Mouse (Mus musculus): ENCODE measurements around the gene Tas2r134.

Tas2r134 gene

DNA sequence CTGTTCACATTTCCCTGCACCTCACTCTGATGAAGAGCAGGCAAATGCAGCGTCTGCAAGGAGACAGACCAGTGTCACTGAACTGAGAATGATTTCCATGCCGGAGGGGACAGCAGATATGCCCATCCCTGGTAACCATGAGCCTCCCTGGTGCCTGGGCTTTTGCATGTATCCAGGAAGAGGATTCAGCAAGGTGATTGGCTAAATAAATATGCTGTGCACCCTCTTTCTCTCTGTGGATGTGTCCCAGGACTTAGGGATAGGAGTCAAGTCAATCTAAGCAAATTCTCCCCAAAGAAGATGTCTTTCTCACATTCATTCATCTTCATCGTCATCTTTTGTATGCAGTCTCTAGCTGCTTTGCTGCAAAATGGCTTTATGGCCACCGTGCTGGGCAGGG is at the start of gene Tas2r134:
Gene Tas2r134 (plus strand): TSS at position 301 of the 400 bp plus-strand sequence.
- WGBS = 89% methylated on average over 4 of the region's 4 CpGs

- 82% methylated on average over 5 of the region's 5 CpGs for WGBS
Observed at GRCm38 (mm10) chr2:51579767-51580166, 47.5 kb upstream of the Tas2r134 start.

DNA sequence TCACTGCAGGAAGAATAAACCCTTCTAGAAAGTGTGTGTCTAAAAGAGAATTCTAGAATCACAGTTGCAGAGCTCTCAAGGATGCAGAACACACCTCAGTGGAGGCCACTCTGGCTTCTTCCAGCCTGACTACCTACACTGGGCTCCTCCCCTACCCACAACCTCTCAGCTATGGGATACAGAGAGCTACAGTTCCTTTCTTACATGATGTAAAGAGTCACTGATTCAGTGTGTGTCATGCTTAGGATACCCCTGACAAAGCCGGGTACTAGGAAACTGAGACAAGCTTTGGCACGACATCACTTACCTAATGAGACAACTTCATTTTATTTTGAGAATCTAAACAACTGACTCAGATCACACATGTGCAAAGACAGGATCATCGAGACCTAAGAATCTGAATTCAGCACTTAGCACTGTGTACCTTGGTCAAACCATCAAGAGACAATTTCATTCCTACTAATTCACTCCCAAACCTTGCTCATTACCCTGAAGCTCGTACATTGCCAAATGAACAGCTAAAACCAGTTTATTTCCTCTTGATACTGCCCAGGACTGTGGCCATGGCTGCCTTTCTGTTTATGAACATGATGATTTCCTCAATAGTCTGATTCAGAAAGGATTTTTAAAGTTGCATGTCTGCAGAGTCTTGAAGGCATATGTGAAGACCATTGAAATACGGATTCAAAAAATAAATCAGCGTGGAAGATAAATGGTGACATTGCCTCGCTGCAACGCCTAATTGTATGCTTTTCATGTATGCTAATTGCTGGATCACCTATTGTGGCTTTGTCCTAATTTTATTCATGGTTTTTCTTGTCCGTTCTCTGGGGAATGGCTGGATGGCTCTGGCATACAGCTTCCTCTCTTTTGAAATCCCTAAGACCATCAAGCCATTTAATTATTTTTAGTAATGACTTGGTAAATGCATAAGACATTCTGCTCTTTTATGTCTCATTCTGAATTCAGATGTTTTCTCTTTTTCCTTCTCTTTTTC is 43.0 kb upstream of the Tas2r134 start:
- WGBS = 71% methylated on average over 9 of the region's 9 CpGs

DNA sequence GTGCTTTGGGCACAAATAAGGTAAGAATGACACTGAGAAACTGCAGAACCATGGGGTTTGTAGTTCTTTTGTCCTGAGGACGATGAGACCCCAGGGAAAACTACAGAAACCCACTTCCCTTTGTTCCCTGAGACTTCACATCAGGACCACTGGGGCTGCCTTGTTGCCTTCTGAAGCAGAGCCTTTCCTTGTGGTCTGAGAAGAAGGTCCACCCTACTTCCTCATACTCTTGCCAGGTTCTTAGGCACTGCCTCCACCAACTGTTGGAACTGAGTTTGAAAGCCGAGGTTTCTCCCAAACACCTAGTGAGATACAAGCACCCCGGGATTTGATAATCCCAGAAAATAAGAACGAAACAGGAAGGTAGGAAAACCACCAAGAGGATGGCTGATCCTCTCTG is 39.0 kb upstream of the Tas2r134 start:
- 90% methylated on average over 4 of the region's 4 CpGs for WGBS

DNA sequence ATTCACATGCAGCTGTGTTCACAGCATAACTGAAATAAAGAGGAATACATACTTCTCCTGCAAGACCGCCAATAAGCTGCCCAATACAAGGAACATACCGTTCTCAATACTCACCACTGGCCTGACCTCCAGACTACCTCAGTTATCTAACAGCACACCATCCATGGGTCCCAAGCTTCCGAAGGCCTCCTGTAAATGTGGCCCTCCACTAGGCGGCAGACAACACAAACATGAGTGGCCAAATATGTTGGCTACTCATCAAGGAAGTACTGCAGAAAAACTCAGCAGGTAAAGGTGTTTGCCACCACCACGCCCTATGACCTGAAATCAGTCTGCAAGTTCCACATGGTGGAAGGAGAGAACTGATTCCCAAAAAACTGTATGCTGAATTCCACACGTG is 38.4 kb upstream of the Tas2r134 start:
- WGBS = 90% methylated on average over 6 of the region's 6 CpGs

DNA sequence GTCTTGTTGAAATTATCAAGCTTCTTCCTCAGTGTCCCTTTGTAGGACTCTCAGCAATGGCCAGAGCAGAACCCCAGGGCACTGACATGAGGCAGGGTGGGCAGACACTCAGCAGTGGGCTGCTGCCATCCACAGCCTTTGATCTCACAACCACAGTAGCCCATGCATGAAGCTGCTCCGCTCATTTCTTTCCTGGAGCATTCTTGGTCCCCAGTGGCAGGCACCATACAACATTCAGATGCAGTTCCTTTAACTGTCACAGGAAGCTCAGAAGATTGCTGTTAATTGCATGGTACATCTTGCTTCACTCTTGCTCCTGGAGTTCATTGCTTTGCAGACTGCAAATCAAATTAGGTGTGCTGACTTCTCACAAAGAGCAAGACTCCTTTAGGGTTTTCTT is 37.7 kb upstream of the Tas2r134 start:
- 85% methylated on average over 1 of the region's 1 CpGs for WGBS

- 68% methylated on average over 8 of the region's 8 CpGs for WGBS
Observed at GRCm38 (mm10) chr2:51590308-51590707, 37.0 kb upstream of the Tas2r134 start.

GRCm38 (mm10) chr2:51599473-51600201 is 27.7 kb upstream of the Tas2r134 start:
- 60% methylated on average over 19 of the region's 19 CpGs for WGBS

DNA sequence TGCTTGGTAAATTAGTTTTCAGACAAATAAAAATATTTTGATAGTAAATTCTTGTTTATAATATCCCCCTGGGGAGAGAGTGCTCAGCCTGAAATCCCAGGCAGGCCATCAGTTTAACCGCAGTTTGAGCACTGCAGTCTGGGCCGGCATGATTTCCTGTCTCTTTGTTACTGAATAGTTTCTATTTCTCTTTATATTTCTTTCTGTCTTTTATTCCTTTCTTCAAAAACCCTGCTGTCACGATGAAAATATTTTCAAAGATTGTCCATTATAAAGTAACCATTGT is 27.2 kb upstream of the Tas2r134 start:
- 53% methylated on average over 3 of the region's 3 CpGs for WGBS

GRCm38 (mm10) chr2:51600873-51601272 is 26.4 kb upstream of the Tas2r134 start:
- 88% methylated on average over 8 of the region's 8 CpGs for WGBS

- 17% methylated on average over 10 of the region's 10 CpGs for WGBS
Observed at GRCm38 (mm10) chr2:51610305-51610704, 17.0 kb upstream of the Tas2r134 start.

- 29% methylated on average over 2 of the region's 2 CpGs for WGBS
Observed at GRCm38 (mm10) chr2:51610897-51611296, 16.4 kb upstream of the Tas2r134 start.

DNA sequence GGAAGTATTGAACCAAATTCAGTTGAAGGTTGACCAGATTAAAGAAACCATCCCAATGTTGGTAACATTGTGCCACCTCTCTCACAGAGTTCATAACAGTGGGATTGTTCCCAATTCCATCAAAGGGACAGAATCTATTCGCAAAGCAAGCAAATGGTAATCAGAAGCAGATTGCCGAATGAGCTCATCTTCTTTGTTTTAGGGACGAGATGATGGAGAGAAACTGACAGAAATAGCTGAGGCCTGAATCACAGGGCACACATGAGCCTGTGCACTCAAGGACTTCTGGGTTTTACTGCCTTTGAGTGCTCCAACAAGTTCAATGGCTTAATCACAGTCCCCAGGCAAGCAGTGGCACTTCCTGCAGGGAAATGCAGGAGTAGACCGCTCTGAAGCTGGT is 13.6 kb upstream of the Tas2r134 start:
- WGBS = 73% methylated on average over 4 of the region's 4 CpGs

DNA sequence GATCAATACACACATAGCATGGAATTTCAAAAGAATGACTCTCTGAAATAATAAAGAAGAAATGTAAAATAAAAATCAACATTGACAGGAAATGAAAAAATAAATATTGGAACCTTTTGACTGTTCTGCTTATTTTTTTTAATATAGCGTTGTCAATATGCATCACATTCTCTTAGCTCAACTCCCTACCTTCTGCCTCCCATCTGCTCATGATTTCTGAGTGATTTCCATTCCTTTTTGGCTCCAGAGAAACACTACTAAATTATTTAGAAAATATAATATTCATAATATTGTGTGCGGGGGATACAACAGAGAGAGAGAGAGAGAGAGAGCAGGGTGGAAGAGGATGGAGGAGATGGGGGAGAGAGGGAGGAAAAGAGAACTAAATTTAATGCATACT is 5.4 kb upstream of the Tas2r134 start:
- 84% methylated on average over 2 of the region's 2 CpGs for WGBS

GRCm38 (mm10) chr2:51626007-51626406 is 1.3 kb upstream of the Tas2r134 start:
- 76% methylated on average over 3 of the region's 3 CpGs for WGBS

- WGBS = 74% methylated on average over 2 of the region's 2 CpGs
Observed at GRCm38 (mm10) chr2:51631428-51631827, 4.1 kb downstream of the Tas2r134 start.

DNA sequence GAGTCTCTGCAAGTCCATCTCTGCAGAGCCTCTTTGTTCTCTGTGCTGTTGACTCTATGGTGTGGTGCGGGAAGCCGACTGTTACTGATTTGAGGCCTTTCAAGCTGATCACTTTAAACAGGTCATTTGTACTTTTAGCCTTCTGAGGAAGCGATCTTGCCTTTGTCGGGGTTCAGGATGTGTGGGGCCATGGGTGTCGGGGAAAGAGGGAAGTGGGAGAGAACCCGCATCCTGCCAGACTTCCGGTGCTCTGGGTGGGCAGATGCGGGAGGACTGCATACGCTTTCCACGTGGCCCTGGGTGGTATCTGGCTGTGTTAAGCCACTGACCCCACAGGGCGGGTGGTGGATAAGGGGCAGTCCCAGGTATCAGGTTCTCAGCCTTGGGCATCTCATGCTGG is 10.4 kb downstream of the Tas2r134 start:
- 75% methylated on average over 11 of the region's 11 CpGs for WGBS

DNA sequence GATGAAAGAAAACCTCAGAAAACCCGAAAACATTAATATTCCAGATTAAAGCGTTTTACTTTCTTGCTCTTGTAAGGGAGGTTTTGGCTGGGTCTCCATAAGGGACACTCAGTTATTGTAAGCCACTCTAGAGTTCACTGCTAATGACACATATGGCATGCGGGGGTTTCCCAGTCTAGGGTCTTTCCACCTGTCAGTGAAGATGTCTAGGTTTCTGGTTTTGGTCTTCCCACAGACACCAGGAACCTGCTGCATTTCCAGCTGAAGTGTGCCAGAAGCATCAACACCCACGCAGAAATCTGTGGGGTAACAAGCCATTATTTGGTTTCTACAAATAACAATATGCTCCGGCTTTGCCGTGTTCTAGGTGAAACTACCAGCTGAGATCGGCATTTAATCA is 14.3 kb downstream of the Tas2r134 start:
- 90% methylated on average over 7 of the region's 7 CpGs for WGBS

GRCm38 (mm10) chr2:51643244-51644139 is 16.2 kb downstream of the Tas2r134 start:
- WGBS = 77% methylated on average over 7 of the region's 7 CpGs

- 78% methylated on average over 3 of the region's 3 CpGs for WGBS
Observed at GRCm38 (mm10) chr2:51647972-51648371, 20.7 kb downstream of the Tas2r134 start.

DNA sequence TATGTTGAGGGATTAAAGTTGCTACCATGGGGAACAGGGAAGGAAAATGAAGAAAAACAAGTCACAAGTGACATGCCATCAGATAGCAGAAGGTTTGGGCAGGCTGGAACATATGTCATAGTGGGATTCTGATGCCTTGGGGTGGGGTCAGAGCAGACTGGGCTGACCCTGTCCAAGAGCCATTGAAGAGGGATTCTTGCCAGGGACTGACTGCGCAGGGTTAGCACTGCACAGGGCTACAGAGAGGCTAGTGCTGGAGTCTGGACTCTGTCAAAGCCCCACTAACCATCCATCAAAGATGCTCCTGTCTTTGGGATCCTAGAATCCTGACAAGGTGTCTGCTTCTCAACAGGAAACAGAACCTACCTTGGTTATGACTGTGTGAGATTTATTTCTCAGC is 22.6 kb downstream of the Tas2r134 start:
- WGBS = 92% methylated on average over 1 of the region's 1 CpGs

- 77% methylated on average over 10 of the region's 10 CpGs for WGBS
Observed at GRCm38 (mm10) chr2:51652086-51652485, 24.8 kb downstream of the Tas2r134 start.

Measured in cerebral cortex, adult 2 months (tissue).